Mouse (Mus musculus) hindbrain, embryonic 16.5 days (tissue): ENCODE data around the gene Slc30a4. TPM values are rescaled to one million over a fixed set of nuclear protein-coding genes. Genes with fewer than 3 reads are reported as not detected.

Experiments used
- ATAC-seq: fragments of 200-750 bp; cut with Nextera tagmentation; 2 replicates; pipeline ENCODE4 v1.8.0; 2017; ENCODE audit warnings: moderate TSS enrichment, moderate library complexity
- H3K27ac ChIP-seq: fragments of 300-500 bp; sonication (generic); 2 replicates; pipeline ENCODE4 v1.5.1; 2014; ENCODE audit warnings: low read depth, mild to moderate bottlenecking, control low read depth, low read length, moderate library complexity
- H3K27me3 ChIP-seq: fragments of 300-500 bp; sonication (generic); replicated peaks from 2 replicates; pipeline ENCODE4 v1.6.1; 2014; ENCODE audit warnings: low read length; ENCODE audit not compliant: control insufficient read depth, insufficient read depth
- H3K36me3 ChIP-seq: fragments of 300-500 bp; sonication (generic); 2 replicates; pipeline ENCODE4 v1.6.1; 2014; ENCODE audit warnings: mild to moderate bottlenecking, low read length, moderate library complexity, mixed read lengths; ENCODE audit not compliant: control insufficient read depth, insufficient read depth
- H3K4me1 ChIP-seq: fragments of 300-500 bp; sonication (generic); 2 replicates; pipeline ENCODE4 v1.6.1; 2014; ENCODE audit warnings: low read depth, low read length; ENCODE audit not compliant: control insufficient read depth, insufficient read depth
- H3K4me2 ChIP-seq: fragments of 300-500 bp; sonication (generic); 2 replicates; pipeline ENCODE4 v1.6.1; 2014; ENCODE audit warnings: mild to moderate bottlenecking, low read length, control low read depth, moderate library complexity
- H3K4me3 ChIP-seq: fragments of 300-500 bp; sonication (generic); 2 replicates; pipeline ENCODE4 v1.5.1; 2014; ENCODE audit warnings: mild to moderate bottlenecking, low read length, control low read depth, moderate library complexity
- H3K9ac ChIP-seq: fragments of 300-500 bp; sonication (generic); 2 replicates; pipeline ENCODE4 v1.6.1; 2014; ENCODE audit warnings: low read depth, mild to moderate bottlenecking, control low read depth, low read length, moderate library complexity
- H3K9me3 ChIP-seq: fragments of 300-500 bp; sonication (generic); 2 replicates; pipeline ENCODE4 v1.6.1; 2014; ENCODE audit warnings: mild to moderate bottlenecking, low read length, moderate library complexity; ENCODE audit not compliant: control insufficient read depth
- WGBS: fragments of 180-500 bp; shearing (Covaris S2); extraction: QIAGEN DNeasy Blood & Tissue Kit; methylation state at CpG from one replicate; pipeline ENCODE4 v1.1.7; 2014; 5-methylcytosine and 5-hydroxymethylcytosine counted together
- polyA plus RNA-seq: library from polyadenylated mRNA; unstranded; fragments of >200 nt; fragmentation: Nextera tagmentation; extraction: Ambion mirVana; gene quantifications from 2 replicates; pipeline ENCODE4 v1.2.1, GENCODE M21; 2015

The Slc30a4 gene
- polyA plus RNA-seq, 1 experiment from 2014 or later, result 4.9 TPM

GRCm38 (mm10) chr2:122686665-122687064 is 15.8 kb downstream of the Slc30a4 start:
- Histone ChIP-seq H3K4me3 (no peak overlapping the region), H3K9ac (no peak overlapping the region), H3K4me2 (no peak overlapping the region), H3K9me3 (peaks cover 6% of the 10 kb centered on the region), H3K4me1 (no peaks in the 10 kb centered on the region), H3K27me3 (no peaks in the 10 kb centered on the region), H3K36me3 (peaks cover 6% of the 10 kb centered on the region), H3K27ac (no peak overlapping the region)
- 79% methylated on average over 6 of the region's 6 CpGs for WGBS
- ATAC-seq, result no peak

- Histone ChIP-seq H3K9me3 (peaks cover 11% of the 10 kb centered on the region), H3K9ac (no peak overlapping the region), H3K4me3 (no peak overlapping the region), H3K27me3 (no peaks in the 10 kb centered on the region), H3K27ac (no peak overlapping the region), H3K4me1 (no peaks in the 10 kb centered on the region), H3K4me2 (no peak overlapping the region), H3K36me3 (peaks cover 6% of the 10 kb centered on the region)
- 58% methylated on average over 1 of the region's 1 CpGs for WGBS
- no peak for ATAC-seq
Measured at GRCm38 (mm10) chr2:122683641-122684040, 18.8 kb downstream of the Slc30a4 start.

GRCm38 (mm10) chr2:122682520-122682919 is 19.9 kb downstream of the Slc30a4 start:
- H3K36me3 ChIP-seq, result no peaks in the 10 kb centered on the region
- no peak for ATAC-seq
- 54% methylated on average over 2 of the region's 2 CpGs for WGBS
- H3K4me3 ChIP-seq, result no peak overlapping the region
- H3K9ac ChIP-seq, result no peak overlapping the region
- no peak overlapping the region for H3K4me2 ChIP-seq
- no peak overlapping the region for H3K27ac ChIP-seq
- H3K27me3 ChIP-seq, result no peaks in the 10 kb centered on the region
- H3K9me3 ChIP-seq, result peaks cover 11% of the 10 kb centered on the region
- no peaks in the 10 kb centered on the region for H3K4me1 ChIP-seq

GRCm38 (mm10) chr2:122681379-122682137 is 20.9 kb downstream of the Slc30a4 start:
- H3K27ac ChIP-seq, result no peak overlapping the region
- H3K4me3 ChIP-seq, result no peak overlapping the region
- peaks cover 11% of the 10 kb centered on the region for H3K9me3 ChIP-seq
- H3K4me2 ChIP-seq, result no peak overlapping the region
- ATAC-seq, result no peak; the same call in 1 of the 2 replicates
- H3K27me3 ChIP-seq, result no peaks in the 10 kb centered on the region
- 86% methylated on average over 5 of the region's 5 CpGs for WGBS
- no peak overlapping the region for H3K9ac ChIP-seq
- H3K36me3 ChIP-seq, result no peaks in the 10 kb centered on the region
- no peaks in the 10 kb centered on the region for H3K4me1 ChIP-seq

GRCm38 (mm10) chr2:122675126-122675525 is 27.3 kb downstream of the Slc30a4 start:
- ATAC-seq, result no peak
- no peaks in the 10 kb centered on the region for H3K36me3 ChIP-seq
- H3K4me1 ChIP-seq, result no peaks in the 10 kb centered on the region
- no peaks in the 10 kb centered on the region for H3K27me3 ChIP-seq
- 91% methylated on average over 2 of the region's 2 CpGs for WGBS
- no peak overlapping the region for H3K27ac ChIP-seq
- no peaks in the 10 kb centered on the region for H3K9me3 ChIP-seq
- H3K9ac ChIP-seq, result no peak overlapping the region
- H3K4me3 ChIP-seq, result no peak overlapping the region
- no peak overlapping the region for H3K4me2 ChIP-seq

GRCm38 (mm10) chr2:122672841-122673240 is 29.6 kb downstream of the Slc30a4 start:
- Histone ChIP-seq H3K4me2 (no peak overlapping the region), H3K27ac (no peak overlapping the region), H3K4me1 (no peaks in the 10 kb centered on the region), H3K27me3 (no peaks in the 10 kb centered on the region), H3K9me3 (no peaks in the 10 kb centered on the region), H3K9ac (no peak overlapping the region), H3K4me3 (no peak overlapping the region), H3K36me3 (no peaks in the 10 kb centered on the region)
- 76% methylated on average over 5 of the region's 5 CpGs for WGBS
- ATAC-seq, result no peak

- no peak for ATAC-seq
- H3K9ac ChIP-seq, result no peak overlapping the region
- H3K27me3 ChIP-seq, result no peaks in the 10 kb centered on the region
- H3K4me3 ChIP-seq, result no peak overlapping the region
- WGBS, result 49% methylated on average over 5 of the region's 5 CpGs
- H3K9me3 ChIP-seq, result no peaks in the 10 kb centered on the region
- no peaks in the 10 kb centered on the region for H3K4me1 ChIP-seq
- H3K4me2 ChIP-seq, result no peak overlapping the region
- H3K36me3 ChIP-seq, result no peaks in the 10 kb centered on the region
- no peak overlapping the region for H3K27ac ChIP-seq
Measured at GRCm38 (mm10) chr2:122671714-122672113, 30.7 kb downstream of the Slc30a4 start.

GRCm38 (mm10) chr2:122667856-122668255 is 34.6 kb downstream of the Slc30a4 start:
- H3K27me3 ChIP-seq, result no peaks in the 10 kb centered on the region
- no peak overlapping the region for H3K4me2 ChIP-seq
- no peak overlapping the region for H3K27ac ChIP-seq
- no peaks in the 10 kb centered on the region for H3K4me1 ChIP-seq
- ATAC-seq, result no peak
- H3K4me3 ChIP-seq, result no peak overlapping the region
- H3K36me3 ChIP-seq, result no peaks in the 10 kb centered on the region
- no peak overlapping the region for H3K9ac ChIP-seq
- no peaks in the 10 kb centered on the region for H3K9me3 ChIP-seq
- 48% methylated on average over 5 of the region's 5 CpGs for WGBS

GRCm38 (mm10) chr2:122665973-122666875 is 36.2 kb downstream of the Slc30a4 start:
- no peak overlapping the region for H3K4me3 ChIP-seq
- H3K27me3 ChIP-seq, result no peaks in the 10 kb centered on the region
- ATAC-seq, result no peak
- H3K4me2 ChIP-seq, result no peak overlapping the region
- no peak overlapping the region for H3K27ac ChIP-seq
- no peaks in the 10 kb centered on the region for H3K36me3 ChIP-seq
- H3K4me1 ChIP-seq, result no peaks in the 10 kb centered on the region
- H3K9me3 ChIP-seq, result no peaks in the 10 kb centered on the region
- no peak overlapping the region for H3K9ac ChIP-seq
- 52% methylated on average over 12 of the region's 12 CpGs for WGBS
